Mouse (Mus musculus): Measurements from ENCODE around the gene Mrtfb.

Gene Mrtfb

GRCm38 (mm10) chr16:13401591-13401990 is 145.3 kb downstream of the Mrtfb start:
- no peak for DNase-seq (ENCODE audit: low read depth, low spot score)

DNA sequence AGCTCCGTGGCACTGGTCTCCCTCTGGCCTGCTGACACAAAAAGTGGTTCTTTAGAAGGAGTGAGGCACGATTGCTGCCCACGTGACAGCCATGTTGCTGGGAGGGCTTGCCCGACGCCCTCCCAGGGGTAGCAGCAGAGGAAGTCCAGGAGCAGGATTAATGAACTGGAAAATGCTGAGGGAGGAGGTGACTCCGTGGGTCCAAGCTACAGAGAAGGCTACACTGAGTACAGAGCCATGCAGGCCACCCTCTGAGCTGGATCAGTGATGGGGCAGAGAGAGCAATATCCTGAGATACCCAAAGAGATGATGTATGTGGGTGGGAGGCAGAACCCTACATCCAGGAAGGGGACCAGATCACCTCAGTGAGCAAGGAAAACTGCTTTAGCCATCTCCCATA is 148.4 kb downstream of the Mrtfb start:
- DNase-seq (ENCODE audit: low read depth, low spot score): no peak

DNA sequence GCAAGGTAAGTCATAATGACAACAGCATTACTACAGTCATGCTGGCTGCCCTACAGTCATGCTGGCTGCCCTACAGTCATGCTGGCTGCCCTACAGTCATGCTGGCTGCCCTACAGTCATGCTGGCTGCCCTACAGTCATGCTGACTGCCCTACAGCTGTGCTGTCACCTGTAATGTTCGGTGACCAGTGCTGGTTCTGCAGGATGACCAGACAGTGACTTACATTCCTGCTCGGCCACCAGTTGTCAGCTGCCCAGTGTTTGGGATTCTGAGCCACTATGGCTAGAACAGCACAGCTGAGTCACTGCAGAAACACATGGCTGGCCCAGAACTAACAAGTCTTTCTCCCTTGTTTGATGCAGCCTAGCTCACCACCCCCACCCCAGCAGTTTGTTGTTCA is 149.1 kb downstream of the Mrtfb start:
- DNase-seq (ENCODE audit: low read depth, low spot score): no peak

GRCm38 (mm10) chr16:13409530-13410163 is 153.4 kb downstream of the Mrtfb start:
- peak; percentile 49 for DNase-seq (ENCODE audit: low read depth, low spot score)

DNA sequence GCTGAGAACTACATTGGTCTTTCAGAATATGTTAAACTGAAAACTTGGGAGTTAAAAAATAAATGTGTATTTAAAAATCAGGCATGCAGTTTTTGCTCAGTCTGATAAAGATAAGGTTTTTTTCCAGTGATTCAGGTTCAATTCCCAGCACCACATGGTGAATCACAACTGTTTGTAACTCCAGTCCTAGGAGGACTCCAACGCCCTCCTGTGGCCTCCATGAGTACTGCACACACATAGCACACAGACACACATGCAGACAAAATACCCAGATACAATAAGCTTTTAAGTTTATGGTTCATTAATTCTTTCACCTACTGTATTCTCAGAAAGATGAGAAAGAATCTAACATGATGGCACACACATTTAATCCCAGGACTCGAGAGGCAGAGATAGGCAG is 154.5 kb downstream of the Mrtfb start:
- no peak for DNase-seq (ENCODE audit: low read depth, low spot score)

- no peak for DNase-seq (ENCODE audit: low read depth, low spot score)
Observed at GRCm38 (mm10) chr16:13411531-13411930, 155.2 kb downstream of the Mrtfb start.

DNA sequence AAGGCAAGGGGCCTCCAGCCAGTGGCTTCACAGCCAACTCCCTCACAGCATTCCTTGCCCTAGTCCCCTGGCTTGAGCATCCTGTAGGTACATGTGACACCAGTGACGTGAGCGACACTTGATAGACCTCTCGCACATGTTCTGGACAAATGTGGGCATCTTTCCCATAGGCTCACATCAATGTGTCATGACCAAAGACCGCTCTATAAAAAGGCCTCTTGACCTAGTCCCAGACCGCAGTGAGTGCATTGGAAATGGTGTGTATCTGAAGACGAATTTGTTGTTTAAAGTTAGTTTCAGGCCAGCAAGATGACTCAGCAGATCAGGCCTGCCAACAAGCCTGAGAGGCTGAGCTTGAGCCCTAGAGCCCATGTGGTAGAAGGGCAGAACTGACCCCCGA is 158.3 kb downstream of the Mrtfb start:
- DNase-seq (ENCODE audit: low read depth, low spot score): no peak

GRCm38 (mm10) chr16:13414972-13415371 is 158.7 kb downstream of the Mrtfb start:
- no peak for DNase-seq (ENCODE audit: low read depth, low spot score)

GRCm38 (mm10) chr16:13415465-13415864 is 159.2 kb downstream of the Mrtfb start:
- no peak for DNase-seq (ENCODE audit: low read depth, low spot score)

DNA sequence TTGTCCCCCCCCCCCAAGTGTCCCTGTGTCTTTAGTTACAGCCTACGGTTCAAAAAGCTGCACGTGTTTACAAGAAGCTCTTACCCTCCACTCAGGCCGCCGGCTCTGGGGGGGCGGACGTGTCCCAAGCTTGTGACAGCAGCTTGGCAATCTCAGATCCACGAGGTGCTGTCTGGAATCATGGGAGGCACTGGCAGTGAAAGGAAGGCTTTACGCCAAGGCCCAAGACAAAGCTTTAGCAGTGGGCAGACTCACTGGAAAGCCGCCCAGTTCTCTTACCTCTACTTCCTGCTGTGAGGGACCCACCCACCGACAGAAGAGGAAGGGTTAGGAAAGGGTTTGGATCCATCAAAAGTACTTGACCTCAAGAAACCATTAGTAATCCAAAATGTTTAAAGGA is 160.2 kb downstream of the Mrtfb start:
- no peak for DNase-seq (ENCODE audit: low read depth, low spot score)

- no peak for DNase-seq (ENCODE audit: low read depth, low spot score)
Observed at GRCm38 (mm10) chr16:13417904-13418303, 161.6 kb downstream of the Mrtfb start.

DNA sequence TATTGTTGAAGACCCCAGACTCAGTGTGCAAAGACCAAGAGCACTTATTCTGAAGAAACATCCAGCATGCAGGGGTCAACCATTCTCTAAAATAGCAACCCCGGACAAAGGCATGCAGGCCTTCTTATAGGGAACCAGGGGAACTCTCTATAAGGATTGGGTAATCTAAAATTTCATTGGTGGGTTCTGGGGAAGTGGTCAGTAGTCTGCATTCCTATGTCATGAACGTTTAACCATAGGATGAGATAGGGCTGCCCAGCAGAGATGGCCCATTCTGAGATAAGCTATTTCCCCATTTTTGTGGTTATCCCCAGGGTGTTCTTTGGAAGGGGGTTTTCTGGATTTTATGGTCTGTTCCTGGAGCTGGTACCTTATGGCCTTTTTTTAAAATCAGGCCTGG is 163.5 kb downstream of the Mrtfb start:
- DNase-seq (ENCODE audit: low read depth, low spot score): no peak

DNA sequence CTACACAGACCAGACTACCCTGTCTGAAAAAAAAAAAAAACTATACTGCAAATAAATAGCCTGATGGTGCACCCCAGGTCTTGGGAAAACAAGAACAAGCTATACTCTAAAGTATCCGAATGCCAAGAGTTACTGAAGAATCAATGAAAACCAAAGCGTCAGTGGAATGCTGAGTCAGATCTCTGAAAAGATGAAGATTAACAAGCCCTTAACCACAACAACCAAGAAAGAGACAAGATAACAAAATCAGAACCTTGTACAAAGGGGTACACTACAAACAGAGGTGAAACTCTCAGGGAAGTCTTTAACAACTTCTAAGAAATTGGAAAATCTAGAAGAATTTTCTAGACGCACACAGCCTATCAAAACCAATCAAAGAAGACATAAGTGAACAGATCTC is 166.2 kb downstream of the Mrtfb start:
- no peak for DNase-seq (ENCODE audit: low read depth, low spot score)

GRCm38 (mm10) chr16:13423587-13424355 is 167.5 kb downstream of the Mrtfb start:
- no peak for DNase-seq (ENCODE audit: low read depth, low spot score)

- no peak for DNase-seq (ENCODE audit: low read depth, low spot score)
Observed at GRCm38 (mm10) chr16:13425804-13426203, 169.5 kb downstream of the Mrtfb start.

- no peak for DNase-seq (ENCODE audit: low read depth, low spot score)
Observed at GRCm38 (mm10) chr16:13426831-13427589, 170.7 kb downstream of the Mrtfb start.

- DNase-seq (ENCODE audit: low read depth, low spot score): no peak
Observed at GRCm38 (mm10) chr16:13428077-13428476, 171.8 kb downstream of the Mrtfb start.

DNA sequence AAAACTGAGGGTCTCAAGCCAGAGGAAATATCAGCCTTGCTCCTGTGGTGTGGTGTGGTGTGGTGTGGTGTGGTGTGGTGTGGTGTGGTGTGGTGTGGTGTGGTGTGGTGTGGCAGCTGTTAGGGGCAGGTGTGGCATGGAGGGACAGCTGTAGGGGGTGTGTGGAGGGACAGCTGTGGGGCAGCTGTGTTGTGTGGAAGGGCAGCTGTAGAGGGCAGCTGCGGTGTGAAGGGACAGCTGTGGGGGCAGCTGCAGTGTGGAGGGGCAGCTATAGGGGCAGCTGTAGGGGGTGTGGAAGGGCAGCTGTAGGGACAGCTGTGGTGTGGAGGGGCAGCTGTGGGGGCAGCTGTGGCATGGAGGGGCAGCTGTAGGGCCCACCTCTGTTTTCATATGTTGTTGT is 172.5 kb downstream of the Mrtfb start:
- no peak for DNase-seq (ENCODE audit: low read depth, low spot score)

DNA sequence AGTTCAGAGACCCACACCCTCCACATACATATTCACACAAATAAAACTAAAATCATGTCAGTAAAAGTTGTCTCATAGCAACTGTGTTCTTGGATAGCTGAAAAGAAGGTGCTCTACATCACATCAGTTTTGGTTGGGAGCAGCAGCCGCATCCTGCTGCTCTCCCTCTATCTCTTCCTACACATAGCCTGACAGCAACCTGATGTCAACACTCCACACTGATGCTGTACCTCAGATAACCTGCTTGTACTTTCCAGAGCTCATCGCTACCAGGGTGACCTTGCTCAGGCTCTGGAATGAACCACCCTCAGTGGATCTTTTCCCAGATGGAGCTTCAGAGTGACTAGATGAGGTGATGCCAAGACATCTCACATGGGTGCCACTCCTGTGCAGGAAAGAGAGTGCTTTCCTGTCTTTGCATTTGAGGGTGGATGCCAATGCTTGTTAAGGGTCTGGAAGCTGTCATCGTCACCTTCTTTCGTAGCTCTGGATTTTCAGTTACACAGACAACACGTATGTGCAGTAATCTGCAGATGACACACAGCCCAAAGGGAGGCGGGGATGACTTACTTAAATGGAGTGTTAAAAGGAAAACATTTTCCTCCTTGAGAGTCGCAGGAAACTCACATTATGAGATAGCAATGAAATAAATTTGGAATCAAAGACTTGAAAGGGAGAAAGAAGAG is 173.8 kb downstream of the Mrtfb start:
- DNase-seq (ENCODE audit: low read depth, low spot score): no peak

GRCm38 (mm10) chr16:13430940-13431339 is 174.7 kb downstream of the Mrtfb start:
- DNase-seq (ENCODE audit: low read depth, low spot score): no peak

DNA sequence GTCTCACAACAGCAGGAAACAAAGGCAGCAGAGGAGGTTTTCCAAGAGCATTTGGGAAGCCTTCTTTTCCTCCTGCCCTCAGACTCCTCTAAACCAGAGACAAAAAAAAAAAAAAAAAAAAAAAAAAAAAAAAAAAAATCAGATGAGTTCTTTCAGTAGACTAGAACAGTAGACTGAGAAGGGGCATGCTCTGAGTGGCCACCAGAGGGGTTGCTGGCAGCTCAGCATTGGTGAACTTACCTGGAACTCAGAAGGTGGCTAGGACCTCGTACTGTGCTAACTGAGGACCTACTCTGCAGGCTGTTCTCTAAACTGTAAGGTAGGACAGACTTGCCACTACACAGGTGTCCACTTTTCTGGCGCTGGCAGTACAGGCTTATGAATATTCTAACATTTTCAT is 179.3 kb downstream of the Mrtfb start:
- DNase-seq (ENCODE audit: low read depth, low spot score): no peak
